Mouse (Mus musculus) stomach, embryonic 16.5 days (tissue): Measurements from ENCODE around the gene Peli1. TPM values are rescaled to one million over a fixed set of nuclear protein-coding genes. Genes with fewer than 3 reads are reported as not detected.
"Not testable (repeated sequence)": the region's sequence is repeated elsewhere in the genome, so short reads cannot be mapped to it uniquely, and the experiment has no call there.

Source experiments
- ATAC-seq: fragments of 200-750 bp; cut with Nextera tagmentation; 2 replicates; pipeline ENCODE4 v1.8.0; 2017; ENCODE audit warnings: moderate number of reproducible peaks, moderate TSS enrichment; ENCODE audit not compliant: insufficient read depth, low FRiP score
- H3K27ac ChIP-seq: fragments of 300-500 bp; sonication (generic); 2 replicates; pipeline ENCODE4 v1.5.1; 2014; ENCODE audit warnings: low read length
- H3K27me3 ChIP-seq: fragments of 300-500 bp; sonication (generic); 2 replicates; pipeline ENCODE4 v1.6.1; 2014; ENCODE audit warnings: low read length, control low read depth, mixed read lengths; ENCODE audit not compliant: control insufficient read depth, insufficient read depth
- H3K36me3 ChIP-seq: fragments of 300-500 bp; sonication (generic); 2 replicates; pipeline ENCODE4 v1.6.1; 2014; ENCODE audit warnings: low read length; ENCODE audit not compliant: control insufficient read depth, insufficient read depth
- H3K4me1 ChIP-seq: fragments of 300-500 bp; sonication (generic); 2 replicates; pipeline ENCODE4 v1.6.1; 2014; ENCODE audit warnings: low read length, control low read depth, mixed read lengths; ENCODE audit not compliant: control insufficient read depth, insufficient read depth
- H3K4me2 ChIP-seq: fragments of 300-500 bp; sonication (generic); 2 replicates; pipeline ENCODE4 v1.6.1; 2014; ENCODE audit warnings: low read depth, low read length, mixed read lengths
- H3K4me3 ChIP-seq: fragments of 300-500 bp; sonication (generic); replicated peaks from 2 replicates; pipeline ENCODE4 v1.5.1; 2014; ENCODE audit warnings: mild to moderate bottlenecking, low read length
- H3K9ac ChIP-seq: fragments of 300-500 bp; sonication (generic); 2 replicates; pipeline ENCODE4 v1.6.1; 2014; ENCODE audit warnings: low read length
- H3K9me3 ChIP-seq: fragments of 300-500 bp; sonication (generic); replicated peaks from 2 replicates; pipeline ENCODE4 v1.6.1; 2016; ENCODE audit warnings: low read length, control low read depth; ENCODE audit not compliant: control insufficient read depth
- WGBS: fragments of 180-500 bp; shearing (Covaris S2); extraction: QIAGEN DNeasy Blood & Tissue Kit; methylation state at CpG from one replicate; pipeline ENCODE4 v1.1.7; 2014; 5-methylcytosine and 5-hydroxymethylcytosine counted together
- polyA plus RNA-seq: library from polyadenylated mRNA; unstranded; fragments of >200 nt; fragmentation: Nextera tagmentation; extraction: Ambion mirVana; gene quantifications from 2 replicates; pipeline ENCODE4 v1.2.1, GENCODE M21; 2015

Gene Peli1
- polyA plus RNA-seq, 1 experiment from 2014 or later, result 24.3 TPM

DNA sequence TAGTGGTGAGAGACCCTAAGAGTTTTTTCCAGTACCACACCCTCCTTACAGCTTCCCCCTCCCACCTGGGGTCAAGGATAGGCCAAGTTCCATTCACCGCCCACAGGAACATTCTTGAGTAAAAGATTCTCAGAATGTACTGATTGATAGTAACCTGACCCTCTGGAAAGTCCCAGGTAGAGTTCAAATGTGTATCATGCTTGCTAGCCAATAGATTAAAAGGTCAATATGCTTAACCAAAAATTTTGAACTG is 78.4 kb downstream of the Peli1 start:
- 93% methylated on average over 1 of the region's 1 CpGs for WGBS
- H3K36me3 ChIP-seq, H3K4me1 ChIP-seq, ATAC-seq, H3K9me3 ChIP-seq, H3K4me3 ChIP-seq, H3K4me2 ChIP-seq, H3K27me3 ChIP-seq, H3K27ac ChIP-seq, H3K9ac ChIP-seq: not testable (repeated sequence)

- Histone ChIP-seq H3K27me3 (no peaks in the 10 kb centered on the region), H3K36me3 (no peaks in the 10 kb centered on the region), H3K27ac (no peak overlapping the region), H3K4me2 (no peak overlapping the region), H3K4me3 (no peak overlapping the region), H3K9me3 (no peaks in the 10 kb centered on the region), H3K4me1 (peaks cover 4% of the 10 kb centered on the region; the same call in 1 of the 2 replicates), H3K9ac (no peak overlapping the region)
- ATAC-seq, result no peak
- WGBS, result 97% methylated on average over 3 of the region's 3 CpGs
These were observed 81.2 kb downstream of the Peli1 start for GRCm38 (mm10) chr11:21172281-21172680.

DNA sequence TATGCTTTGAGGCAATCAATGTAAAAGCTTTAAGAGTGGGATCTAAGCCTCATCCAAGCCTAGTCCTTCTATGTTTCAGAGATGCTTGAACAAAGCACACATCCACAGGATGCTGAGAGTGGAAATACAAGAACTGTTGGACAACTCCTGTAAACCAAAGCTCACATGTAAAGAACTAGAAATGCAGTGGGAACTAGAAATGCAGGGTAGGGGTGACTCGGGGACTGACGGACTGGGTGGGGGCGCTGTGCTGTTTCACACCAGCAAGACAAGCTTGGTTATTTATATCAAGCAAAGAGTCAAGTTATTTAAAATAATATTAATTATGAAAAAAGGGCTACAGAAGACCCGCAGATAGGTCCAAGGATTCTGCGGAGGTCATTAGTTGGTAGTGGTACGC is 82.8 kb downstream of the Peli1 start:
- Histone ChIP-seq H3K4me1 (peaks cover 4% of the 10 kb centered on the region; the same call in 1 of the 2 replicates), H3K9me3 (no peaks in the 10 kb centered on the region), H3K27me3 (no peaks in the 10 kb centered on the region), H3K4me2 (no peak overlapping the region), H3K4me3 (no peak overlapping the region), H3K27ac (no peak overlapping the region), H3K36me3 (no peaks in the 10 kb centered on the region), H3K9ac (no peak overlapping the region)
- ATAC-seq, result no peak
- 87% methylated on average over 6 of the region's 6 CpGs for WGBS

GRCm38 (mm10) chr11:21174396-21174795 is 83.3 kb downstream of the Peli1 start:
- no peak overlapping the region for H3K4me2 ChIP-seq
- peaks cover 4% of the 10 kb centered on the region; the same call in 1 of the 2 replicates for H3K4me1 ChIP-seq
- H3K9me3 ChIP-seq, result no peaks in the 10 kb centered on the region
- no peak overlapping the region for H3K9ac ChIP-seq
- H3K27me3 ChIP-seq, result no peaks in the 10 kb centered on the region
- ATAC-seq, result no peak
- no peaks in the 10 kb centered on the region for H3K36me3 ChIP-seq
- no peak overlapping the region for H3K4me3 ChIP-seq
- H3K27ac ChIP-seq, result no peak overlapping the region
- 35% methylated on average over 5 of the region's 5 CpGs for WGBS

- no peak overlapping the region for H3K27ac ChIP-seq
- H3K36me3 ChIP-seq, result no peaks in the 10 kb centered on the region
- H3K27me3 ChIP-seq, result no peaks in the 10 kb centered on the region
- no peak overlapping the region for H3K4me2 ChIP-seq
- no peak overlapping the region for H3K9ac ChIP-seq
- WGBS, result 73% methylated on average over 7 of the region's 7 CpGs
- no peak overlapping the region for H3K4me3 ChIP-seq
- H3K9me3 ChIP-seq, result no peaks in the 10 kb centered on the region
- ATAC-seq, result no peak
- peaks cover 4% of the 10 kb centered on the region; the same call in 1 of the 2 replicates for H3K4me1 ChIP-seq
These were observed 84.0 kb downstream of the Peli1 start for GRCm38 (mm10) chr11:21175063-21175462.

- H3K4me1 ChIP-seq, result peaks cover 4% of the 10 kb centered on the region; the same call in 1 of the 2 replicates
- no peak overlapping the region for H3K9ac ChIP-seq
- ATAC-seq, result no peak
- no peak overlapping the region for H3K27ac ChIP-seq
- H3K4me2 ChIP-seq, result no peak overlapping the region
- no peaks in the 10 kb centered on the region for H3K9me3 ChIP-seq
- H3K4me3 ChIP-seq, result no peak overlapping the region
- no peaks in the 10 kb centered on the region for H3K36me3 ChIP-seq
- no peaks in the 10 kb centered on the region for H3K27me3 ChIP-seq
These were observed 85.4 kb downstream of the Peli1 start for GRCm38 (mm10) chr11:21176491-21176890.

DNA sequence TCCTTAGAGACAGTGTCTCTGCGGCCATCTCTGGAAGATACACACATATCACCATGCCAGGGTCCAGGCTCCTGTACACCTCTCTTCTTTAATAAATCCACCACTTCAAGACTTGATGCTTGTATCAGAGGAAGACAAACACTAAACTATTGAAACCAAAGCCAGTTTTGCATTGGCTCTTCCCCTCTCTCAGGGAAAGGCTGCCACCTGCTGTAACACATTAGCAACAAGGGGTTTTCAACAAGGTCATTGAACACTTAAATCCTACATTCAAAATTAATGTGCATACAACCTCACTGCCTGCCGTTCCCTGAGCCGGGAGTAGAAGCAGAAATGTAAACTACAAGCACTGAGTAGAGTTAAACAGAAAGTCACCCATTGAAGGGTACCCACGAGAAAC is 87.3 kb downstream of the Peli1 start:
- 27% methylated on average over 4 of the region's 4 CpGs for WGBS
- H3K9me3 ChIP-seq, result no peaks in the 10 kb centered on the region
- no peak for ATAC-seq

DNA sequence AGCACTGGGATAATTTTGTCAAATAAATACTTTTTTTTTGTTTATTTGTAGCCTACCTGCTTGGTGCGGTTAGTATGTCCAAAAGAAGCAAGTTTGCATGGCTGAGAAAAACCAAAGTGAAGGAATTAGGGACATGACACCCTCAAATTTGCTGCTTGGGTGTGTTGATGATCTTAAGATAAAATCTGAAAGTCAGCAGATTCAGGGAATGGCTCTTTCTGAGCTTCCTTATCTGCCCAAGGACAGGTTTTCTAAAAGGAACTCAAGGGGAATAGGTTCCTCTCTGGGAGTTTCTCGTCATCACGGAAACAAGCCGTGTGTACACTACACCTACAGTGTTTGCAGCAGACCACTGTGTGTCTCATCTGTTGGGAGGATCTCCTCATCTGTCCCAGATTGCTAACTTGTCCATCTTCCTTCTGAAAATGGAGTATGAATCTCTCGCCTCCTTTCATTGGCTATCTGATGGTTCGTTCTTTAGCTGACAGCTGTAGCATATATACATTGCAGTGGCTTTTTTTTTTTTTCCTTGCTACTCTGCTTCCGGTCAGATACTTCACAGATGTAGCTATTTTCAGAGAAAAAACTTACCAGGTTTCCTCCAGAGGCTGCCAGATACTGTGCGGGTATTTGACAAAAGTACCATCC is 88.0 kb downstream of the Peli1 start:
- H3K36me3 ChIP-seq, result no peaks in the 10 kb centered on the region
- ATAC-seq, result no peak
- no peaks in the 10 kb centered on the region for H3K9me3 ChIP-seq
- peaks cover 4% of the 10 kb centered on the region; the same call in 1 of the 2 replicates for H3K4me1 ChIP-seq
- H3K27ac ChIP-seq, result no peak overlapping the region
- no peak overlapping the region for H3K4me3 ChIP-seq
- H3K9ac ChIP-seq, result no peak overlapping the region
- 64% methylated on average over 8 of the region's 8 CpGs for WGBS
- H3K4me2 ChIP-seq, result no peak overlapping the region
- no peaks in the 10 kb centered on the region for H3K27me3 ChIP-seq

More for the DNA sequence above, 87.3 kb downstream of the Peli1 start:
- Histone ChIP-seq H3K27me3 (no peaks in the 10 kb centered on the region), H3K9ac (no peak overlapping the region), H3K4me2 (no peak overlapping the region), H3K27ac (no peak overlapping the region), H3K4me1 (peaks cover 4% of the 10 kb centered on the region; the same call in 1 of the 2 replicates), H3K4me3 (no peak overlapping the region), H3K36me3 (no peaks in the 10 kb centered on the region)

- not testable (repeated sequence) for H3K4me2 ChIP-seq, H3K4me3 ChIP-seq, H3K36me3 ChIP-seq, ATAC-seq, H3K27me3 ChIP-seq, H3K9ac ChIP-seq, H3K9me3 ChIP-seq, H3K4me1 ChIP-seq, H3K27ac ChIP-seq
- WGBS, result 89% methylated on average over 8 of the region's 9 CpGs
These were observed 88.8 kb downstream of the Peli1 start for GRCm38 (mm10) chr11:21179873-21180272.

- Histone ChIP-seq H3K4me2 (no peak overlapping the region), H3K4me3 (no peak overlapping the region), H3K36me3 (no peaks in the 10 kb centered on the region), H3K27me3 (no peaks in the 10 kb centered on the region), H3K27ac (no peak overlapping the region), H3K4me1 (no peaks in the 10 kb centered on the region), H3K9me3 (no peaks in the 10 kb centered on the region), H3K9ac (no peak overlapping the region)
- no peak for ATAC-seq
- WGBS, result 36% methylated on average over 1 of the region's 1 CpGs
These were observed 89.6 kb downstream of the Peli1 start for GRCm38 (mm10) chr11:21180650-21181049.
